Mouse (Mus musculus) testis, adult 10 weeks (tissue): Measurements from ENCODE around the gene Clic1. TPM values are rescaled to one million over a fixed set of nuclear protein-coding genes. Genes with fewer than 3 reads are reported as not detected.

Source experiments
- polyA plus RNA-seq: library from polyadenylated mRNA; stranded (reverse); fragments of 350-450 nt; fragmentation: Illumina TruSeq; extraction: RNeasy Lipid Tissue Mini Kit (QIAGEN cat#74804); gene quantifications from one replicate; pipeline ENCODE4 v1.2.3, GENCODE M21; 2014; ENCODE audit warnings: low read depth, low replicate concordance

Gene Clic1
- polyA plus RNA-seq, 1 experiment from 2014 or later: 10.5 TPM

Other genes starting within 250 kb of the Clic1 start
- gene Cyp21a1, start 245.4 kb upstream of the Clic1 start, polyA plus RNA-seq: not detected
- gene Stk19, start 213.0 kb upstream of the Clic1 start, polyA plus RNA-seq: 8.2 TPM
- gene Dxo, start 212.9 kb upstream of the Clic1 start, polyA plus RNA-seq: 5.8 TPM
- gene Skiv2l, start 199.8 kb upstream of the Clic1 start, polyA plus RNA-seq: 7.9 TPM
- 10.0 TPM for gene Nelfe, start 199.6 kb upstream of the Clic1 start, polyA plus RNA-seq
- gene Cfb, start 187.4 kb upstream of the Clic1 start, polyA plus RNA-seq: 0.43 TPM
- gene Zbtb12, start 170.5 kb upstream of the Clic1 start, polyA plus RNA-seq: 0.18 TPM
- gene Gm20547, start 167.9 kb upstream of the Clic1 start, polyA plus RNA-seq: 0.08 TPM
- 6.5 TPM for gene C2, start 151.7 kb upstream of the Clic1 start, polyA plus RNA-seq
- gene Ehmt2, start 151.5 kb upstream of the Clic1 start, polyA plus RNA-seq: 25.4 TPM
- not detected for gene Slc44a4, start 135.5 kb upstream of the Clic1 start, polyA plus RNA-seq
- gene Neu1, start 118.7 kb upstream of the Clic1 start, polyA plus RNA-seq: 0.41 TPM
- 0.56 TPM for gene Hspa1b, start 90.7 kb upstream of the Clic1 start, polyA plus RNA-seq
- gene Gm20481, start 80.1 kb upstream of the Clic1 start, polyA plus RNA-seq: not detected
- gene Hspa1a, start 77.8 kb upstream of the Clic1 start, polyA plus RNA-seq: 0.57 TPM
- 215 TPM for gene Hspa1l, start 77.3 kb upstream of the Clic1 start, polyA plus RNA-seq
- 115 TPM for gene Lsm2, start 68.1 kb upstream of the Clic1 start, polyA plus RNA-seq
- 53.6 TPM for gene Vars, start 49.0 kb upstream of the Clic1 start, polyA plus RNA-seq
- gene Vwa7, start 33.4 kb upstream of the Clic1 start, polyA plus RNA-seq: 0.15 TPM
- not detected for gene Sapcd1, start 21.9 kb upstream of the Clic1 start, polyA plus RNA-seq
- 8.7 TPM for gene Msh5, start 3.2 kb upstream of the Clic1 start, polyA plus RNA-seq
- gene Ddah2, start 9.1 kb downstream of the Clic1 start, polyA plus RNA-seq: 0.56 TPM
- gene Ly6g6c, start 15.4 kb downstream of the Clic1 start, polyA plus RNA-seq: 19.3 TPM
- gene Mpig6b, start 16.2 kb downstream of the Clic1 start, polyA plus RNA-seq: 1.5 TPM
- gene Ly6g6e, start 26.9 kb downstream of the Clic1 start, polyA plus RNA-seq: not detected
- gene Ly6g6d, start 28.1 kb downstream of the Clic1 start, polyA plus RNA-seq: not detected
- gene Ly6g6f, start 35.6 kb downstream of the Clic1 start, polyA plus RNA-seq: not detected
- 8.2 TPM for gene Abhd16a, start 39.3 kb downstream of the Clic1 start, polyA plus RNA-seq
- not detected for gene Ly6g5c, start 58.3 kb downstream of the Clic1 start, polyA plus RNA-seq
- gene Ly6g5b, start 65.5 kb downstream of the Clic1 start, polyA plus RNA-seq: not detected
- 8.7 TPM for gene Gpank1, start 71.5 kb downstream of the Clic1 start, polyA plus RNA-seq
- 948 TPM for gene Csnk2b, start 72.1 kb downstream of the Clic1 start, polyA plus RNA-seq
- gene D17H6S53E, start 76.4 kb downstream of the Clic1 start, polyA plus RNA-seq: 0.28 TPM
- not detected for gene Apom, start 82.1 kb downstream of the Clic1 start, polyA plus RNA-seq
- gene Bag6, start 85.2 kb downstream of the Clic1 start, polyA plus RNA-seq: 44.2 TPM
- gene Prrc2a, start 114.9 kb downstream of the Clic1 start, polyA plus RNA-seq: 14.1 TPM
- 379 TPM for gene Aif1, start 126.1 kb downstream of the Clic1 start, polyA plus RNA-seq
- gene Lst1, start 138.5 kb downstream of the Clic1 start, polyA plus RNA-seq: not detected
- not detected for gene Ltb, start 144.5 kb downstream of the Clic1 start, polyA plus RNA-seq
- gene Tnf, start 152.0 kb downstream of the Clic1 start, polyA plus RNA-seq: not detected
- not detected for gene Lta, start 155.4 kb downstream of the Clic1 start, polyA plus RNA-seq
- not detected for gene Gm16181, start 170.9 kb downstream of the Clic1 start, polyA plus RNA-seq
- gene Atp6v1g2, start 183.7 kb downstream of the Clic1 start, polyA plus RNA-seq: 10.2 TPM
- 0.56 TPM for gene Nfkbil1, start 185.8 kb downstream of the Clic1 start, polyA plus RNA-seq
- gene Ddx39b, start 191.8 kb downstream of the Clic1 start, polyA plus RNA-seq: 7.1 TPM
- gene H2-D1, start 212.8 kb downstream of the Clic1 start, polyA plus RNA-seq: 2.8 TPM